Mouse (Mus musculus): ENCODE measurements around the gene Pakap.
A peak's percentile ranks its signal among the peaks of the same experiment; 100 is the strongest.

Gene Pakap

GRCm38 (mm10) chr4:57813576-57813945, 245.6 kb downstream of the Pakap start:
- DNase-seq, result no peak

DNA sequence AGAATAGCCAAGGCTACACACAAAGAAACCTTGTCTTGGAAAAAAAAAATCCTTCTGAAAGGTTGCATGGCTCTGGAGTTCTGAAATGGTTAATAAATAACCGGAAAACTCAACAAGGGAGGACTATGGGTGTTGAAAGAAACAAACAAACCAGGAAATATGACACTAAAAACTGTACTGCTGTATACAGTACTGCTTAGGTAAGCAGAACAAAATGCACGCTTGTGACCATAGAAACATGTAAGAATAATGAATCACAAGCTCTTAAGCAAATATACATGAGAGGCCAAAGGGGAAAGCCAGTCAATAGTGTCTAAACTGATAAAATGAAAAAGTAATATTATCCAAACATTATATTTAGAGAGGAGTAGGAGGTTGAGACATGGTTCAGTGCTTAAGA, 247.4 kb downstream of the Pakap start:
- no peak for DNase-seq

GRCm38 (mm10) chr4:57816146-57816545, 248.2 kb downstream of the Pakap start:
- DNase-seq, result no peak

DNA sequence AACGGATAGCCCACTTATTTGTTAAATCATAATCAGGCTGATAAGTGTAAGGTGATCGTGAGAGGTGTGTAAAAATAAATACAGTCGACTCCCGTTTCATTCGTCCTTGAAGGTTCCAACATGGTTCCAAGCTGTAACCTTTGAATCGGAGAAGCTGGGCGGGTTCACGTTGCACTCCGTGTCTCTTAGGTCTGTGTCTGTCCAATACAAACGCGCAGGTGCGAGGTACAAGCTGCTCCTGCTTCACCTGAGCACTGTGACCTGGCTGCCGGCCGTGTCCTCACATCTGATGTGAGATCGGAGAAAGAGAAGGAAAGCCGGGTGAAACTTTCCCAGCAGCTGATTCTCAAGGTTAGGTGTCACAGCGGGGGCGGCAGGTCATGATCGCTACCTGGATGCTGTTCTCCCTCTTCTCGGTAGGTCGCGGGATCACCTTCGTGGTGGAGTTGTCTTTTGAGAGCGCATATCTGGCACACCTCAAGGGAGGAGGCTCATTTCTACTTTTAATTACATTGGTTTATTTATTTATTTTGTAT, 252.9 kb downstream of the Pakap start:
- DNase-seq, result no peak

- peak; percentile 27 for DNase-seq
Measured at GRCm38 (mm10) chr4:57821556-57822356, 253.8 kb downstream of the Pakap start.

DNA sequence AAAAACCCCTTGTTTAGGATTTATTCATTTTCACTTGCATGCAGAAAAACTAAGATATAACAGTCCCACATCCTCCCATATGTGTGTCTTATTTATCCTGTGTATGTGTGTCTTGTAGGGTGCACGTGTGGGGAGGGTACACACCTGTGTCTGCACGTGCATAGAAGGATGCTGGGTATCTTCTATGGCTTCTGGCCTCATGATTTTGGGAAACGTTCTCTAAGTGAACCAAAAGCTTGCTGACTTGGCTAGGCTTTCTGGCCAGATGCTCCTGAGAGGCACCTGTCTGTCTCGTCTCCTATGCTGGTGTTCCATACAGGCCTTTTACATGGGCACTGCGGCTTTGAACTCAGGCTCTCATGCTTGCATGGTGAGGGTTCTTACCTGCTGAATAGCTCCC, 254.7 kb downstream of the Pakap start:
- no peak for DNase-seq

GRCm38 (mm10) chr4:57824626-57825240, 256.8 kb downstream of the Pakap start:
- peak; percentile 72 for DNase-seq

- DNase-seq, result no peak
Measured at GRCm38 (mm10) chr4:57826272-57826671, 258.3 kb downstream of the Pakap start.

DNA sequence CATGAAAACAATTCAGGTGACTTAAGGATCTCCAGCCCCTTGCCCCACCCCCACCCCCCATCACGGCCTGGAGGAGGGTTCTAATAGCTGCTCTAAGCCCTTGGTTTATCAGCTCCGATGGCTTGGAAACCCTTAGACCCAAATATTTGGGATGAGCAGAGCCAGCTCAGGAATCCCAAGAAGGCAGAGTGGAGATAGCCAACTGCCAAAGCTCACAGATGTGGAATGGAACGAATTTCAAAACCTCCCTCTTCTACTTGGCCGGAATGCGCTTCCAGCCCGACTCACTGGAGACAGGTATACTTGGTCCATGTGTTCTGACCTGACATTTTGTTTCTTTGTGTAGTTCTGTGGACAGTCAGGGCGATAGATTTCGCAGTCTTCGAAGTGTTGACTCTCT, 261.2 kb downstream of the Pakap start:
- DNase-seq, result no peak

GRCm38 (mm10) chr4:57829740-57830139, 261.8 kb downstream of the Pakap start:
- no peak for DNase-seq

- no peak for DNase-seq
Measured at GRCm38 (mm10) chr4:57832318-57832717, 264.3 kb downstream of the Pakap start.

- DNase-seq, result peak; percentile 50
Measured at GRCm38 (mm10) chr4:57833060-57833459, 265.1 kb downstream of the Pakap start.

- no peak for DNase-seq
Measured at GRCm38 (mm10) chr4:57834141-57834540, 266.2 kb downstream of the Pakap start.

DNA sequence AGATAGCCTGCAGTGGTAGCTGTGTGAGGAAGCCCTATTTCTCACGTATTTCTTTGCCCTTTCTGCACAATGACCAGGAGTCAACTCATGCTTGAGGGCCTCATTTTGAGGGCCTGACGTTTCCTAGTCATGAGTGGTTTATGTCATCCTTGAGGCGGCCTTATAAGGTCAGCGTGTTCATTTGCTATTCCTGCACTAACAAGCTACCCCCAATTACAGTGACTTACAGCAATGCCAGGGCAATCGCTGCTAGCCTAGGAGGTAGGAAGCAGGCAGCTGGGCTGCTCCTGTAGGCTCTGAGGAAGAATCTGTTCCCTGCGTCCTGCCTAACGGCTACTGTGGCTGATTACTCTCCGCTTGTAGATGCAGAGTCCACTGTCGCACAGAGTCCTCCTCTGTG, 269.1 kb downstream of the Pakap start:
- no peak for DNase-seq

DNA sequence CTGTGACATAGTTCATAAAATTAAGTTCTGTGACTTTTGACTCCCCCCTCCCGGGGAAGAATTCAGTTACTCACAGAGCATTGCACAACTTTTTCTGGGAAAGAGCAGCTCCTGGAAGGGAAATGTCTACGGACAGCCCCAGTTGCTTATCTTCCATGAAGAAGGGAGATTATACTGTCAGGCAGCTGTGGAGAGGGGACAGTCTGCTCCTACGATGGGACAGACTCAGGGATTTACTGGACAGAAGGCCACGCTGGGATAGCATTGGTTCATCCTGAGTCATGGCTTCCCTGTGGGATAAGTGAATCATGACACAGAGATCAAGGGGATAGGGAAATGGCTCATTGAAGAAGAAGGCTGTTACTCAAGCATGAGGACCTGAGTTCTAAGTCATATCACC, 271.4 kb downstream of the Pakap start:
- no peak for DNase-seq

GRCm38 (mm10) chr4:57841911-57842310, 273.9 kb downstream of the Pakap start:
- DNase-seq, result no peak

GRCm38 (mm10) chr4:57842472-57843305, 274.7 kb downstream of the Pakap start:
- DNase-seq, result peak; percentile 43

DNA sequence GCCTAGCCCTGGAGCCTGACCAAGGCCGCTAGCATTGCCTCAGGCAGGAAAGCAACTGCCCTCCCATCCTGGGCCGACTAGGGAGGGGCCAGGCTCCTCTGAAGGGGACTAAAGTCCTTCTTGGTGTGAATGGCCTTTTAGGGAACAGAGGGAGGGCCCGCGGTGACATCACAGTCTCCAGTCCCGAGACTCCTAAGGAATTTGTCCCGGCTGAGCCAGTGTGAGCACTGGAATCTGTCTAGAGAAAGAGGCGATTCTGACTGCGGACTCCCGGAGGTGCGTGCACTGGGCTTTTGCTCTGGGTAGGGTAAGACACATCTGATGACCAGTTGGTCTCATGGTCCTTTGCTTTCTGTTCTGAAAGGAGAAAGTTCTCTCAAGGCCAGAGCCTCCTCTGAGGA, 277.1 kb downstream of the Pakap start:
- DNase-seq, result peak; percentile 90

GRCm38 (mm10) chr4:57845541-57846210, 277.7 kb downstream of the Pakap start:
- peak; percentile 66 for DNase-seq

- DNase-seq, result peak; percentile 82
Measured at GRCm38 (mm10) chr4:57846381-57846990, 278.5 kb downstream of the Pakap start.

- DNase-seq, result peak; percentile 79
Measured at GRCm38 (mm10) chr4:57846991-57847422, 279.0 kb downstream of the Pakap start.

DNA sequence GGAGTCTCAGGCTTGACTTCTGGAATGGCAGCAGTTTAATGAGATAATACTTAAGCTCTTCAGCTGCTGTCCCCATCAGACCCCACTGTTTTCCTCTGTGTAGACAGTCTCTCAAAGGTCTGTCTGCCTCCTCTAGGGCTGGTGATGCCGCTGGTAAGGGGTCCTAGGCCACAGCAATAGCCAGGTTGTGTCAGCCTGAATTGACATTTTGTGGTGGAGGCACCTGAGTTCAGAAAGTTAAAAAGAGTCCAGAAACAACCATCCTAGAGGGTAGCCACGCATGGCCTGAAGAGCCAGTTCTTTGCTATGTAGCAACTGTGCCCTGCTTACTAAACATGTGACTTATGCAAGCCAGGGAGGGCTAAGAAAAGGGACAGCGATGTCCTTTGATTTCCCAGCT, 279.7 kb downstream of the Pakap start:
- DNase-seq, result no peak
